Mouse (Mus musculus): ENCODE data around the gene Exo1.

The Exo1 gene

DNA sequence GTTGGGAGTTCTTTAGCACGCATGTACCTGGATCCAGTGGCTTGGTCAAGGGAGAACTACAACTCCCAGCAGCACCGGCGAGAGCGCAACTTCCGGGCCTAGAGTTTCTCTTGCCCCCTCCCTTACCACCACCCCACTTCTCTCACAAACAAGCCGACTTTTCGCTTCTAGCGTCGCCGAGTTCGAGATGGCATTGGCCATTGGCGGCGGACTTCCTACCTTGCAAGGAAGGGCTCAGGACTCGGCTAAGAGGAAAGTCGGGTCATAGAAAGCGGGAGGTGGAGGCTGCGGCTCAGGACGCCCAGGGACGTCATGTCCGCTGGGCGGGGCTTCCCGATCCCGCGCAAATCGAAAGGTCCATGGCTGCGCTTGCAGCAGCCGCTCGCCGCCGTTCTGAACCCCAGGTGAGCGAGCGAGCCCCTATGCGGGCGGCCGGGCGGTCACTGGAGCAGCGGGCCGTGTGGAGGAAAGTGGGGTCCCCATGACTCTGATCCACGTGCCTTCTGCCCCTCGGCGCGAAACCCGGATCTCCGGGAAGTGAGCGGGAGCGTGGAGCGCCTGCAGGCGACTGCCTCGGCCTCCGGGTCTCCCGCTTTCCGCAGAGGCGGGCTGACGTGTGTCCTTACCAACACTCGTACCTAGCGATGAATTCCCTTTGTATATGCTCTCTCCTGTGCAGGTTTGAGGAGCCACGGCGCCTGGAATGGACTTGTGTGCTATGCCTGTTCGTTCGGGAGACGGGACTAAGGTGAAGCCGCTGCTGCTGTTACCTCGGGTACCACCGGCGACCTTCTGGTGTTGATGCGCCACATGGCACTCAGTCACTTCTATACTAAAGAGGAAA lies at the start of gene Exo1:
Gene Exo1 (plus strand): TSS at position 129 of the 844 bp plus-strand sequence.
- DNase-seq (ENCODE audit: low read depth): peak; percentile 92

DNA sequence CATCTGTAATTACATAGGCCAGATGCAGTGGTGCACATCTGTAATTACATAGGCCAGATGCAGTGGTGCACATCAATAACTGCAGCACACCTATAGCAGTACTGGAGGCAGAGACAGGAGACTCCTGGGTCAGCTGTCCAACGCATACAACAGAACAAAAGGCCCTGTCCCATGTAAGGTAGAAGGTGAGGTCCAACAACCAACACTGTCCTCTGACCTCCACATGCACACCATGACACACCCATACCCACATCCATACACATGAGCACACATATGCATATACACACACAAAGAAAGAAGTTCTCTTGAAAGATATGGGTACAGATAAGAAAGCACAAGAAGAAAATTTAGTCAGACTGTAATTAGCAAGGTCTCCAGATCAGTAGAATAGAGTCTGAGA lies 24.9 kb upstream of the Exo1 start:
- DNase-seq (ENCODE audit: low read depth): no peak

GRCm38 (mm10) chr1:175867050-175867449 lies 13.3 kb upstream of the Exo1 start:
- DNase-seq (ENCODE audit: low read depth): no peak

DNA sequence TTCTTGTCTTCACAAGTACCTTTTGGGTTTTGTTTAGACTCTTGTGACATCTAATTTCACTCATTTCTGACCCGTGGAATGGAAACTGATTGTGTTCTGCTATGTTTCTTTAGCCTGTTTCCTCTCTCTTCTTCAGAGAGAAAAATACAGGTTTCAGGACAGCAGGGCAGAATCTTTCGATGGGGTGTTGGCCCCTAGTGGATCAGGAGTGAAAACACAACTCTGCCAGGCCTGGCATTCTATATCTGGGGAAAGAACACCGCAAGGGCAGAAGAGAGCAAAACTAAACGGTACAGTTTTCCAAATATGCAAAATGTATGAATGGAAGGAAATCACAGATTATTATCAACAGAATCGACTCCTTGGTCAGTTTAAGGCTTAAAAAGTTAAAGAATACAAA lies 12.8 kb upstream of the Exo1 start:
- DNase-seq (ENCODE audit: low read depth): peak; percentile 61

DNA sequence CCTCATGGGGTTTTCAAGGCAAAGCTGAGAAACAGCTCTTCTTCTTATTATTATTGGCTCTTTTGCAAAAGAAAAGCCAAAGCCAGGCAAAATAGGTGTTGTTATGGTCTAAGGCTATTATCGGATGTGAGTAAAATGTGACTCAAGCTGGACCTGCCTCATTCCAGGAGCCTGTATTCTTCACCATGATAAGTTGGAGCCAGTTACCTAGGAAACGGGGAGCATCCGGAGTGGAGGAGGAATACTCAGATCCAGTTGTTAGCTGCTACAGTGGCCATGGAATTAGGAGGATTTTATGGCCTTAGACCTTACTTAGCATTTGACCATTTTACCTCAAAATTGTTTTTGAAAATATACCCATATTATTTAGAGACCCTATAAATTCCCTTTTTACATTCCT lies 9.7 kb upstream of the Exo1 start:
- DNase-seq (ENCODE audit: low read depth): no peak

DNA sequence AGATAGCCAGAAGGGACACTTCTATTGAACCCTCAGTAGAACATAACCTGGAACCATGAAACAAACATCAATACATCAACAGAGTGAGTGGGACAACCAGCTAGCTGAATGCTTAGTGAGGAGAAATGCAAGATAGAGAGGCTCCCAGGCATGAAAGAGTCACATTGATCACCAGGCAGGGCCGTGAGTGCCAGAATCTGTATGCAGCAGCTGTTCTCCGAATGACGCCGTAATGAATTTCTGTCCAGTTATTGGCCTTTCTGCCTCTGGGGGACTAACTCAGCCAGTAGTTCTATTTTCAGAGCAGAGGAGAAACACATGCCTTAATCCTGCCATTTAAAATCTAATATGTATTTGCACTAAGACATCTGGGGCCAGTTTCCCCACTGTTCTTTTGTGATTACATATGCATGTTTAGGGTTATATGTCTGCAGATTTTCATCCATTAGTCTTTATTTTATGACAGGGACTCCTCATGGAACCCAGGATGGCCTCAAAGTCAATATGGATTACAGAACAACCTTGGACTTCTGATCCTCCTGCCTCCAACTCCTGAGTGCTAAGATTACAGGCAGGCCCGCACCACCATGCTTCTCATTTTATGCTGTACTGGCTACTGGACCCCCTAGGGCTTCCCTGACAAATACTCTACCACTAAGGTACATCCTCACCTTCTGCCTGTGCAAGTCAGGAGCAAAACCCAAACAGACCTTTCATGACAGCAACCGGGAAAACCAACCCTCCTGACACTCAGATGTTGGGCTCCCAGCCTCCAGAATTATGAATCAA lies 8.2 kb upstream of the Exo1 start:
- no peak for DNase-seq (ENCODE audit: low read depth)

DNA sequence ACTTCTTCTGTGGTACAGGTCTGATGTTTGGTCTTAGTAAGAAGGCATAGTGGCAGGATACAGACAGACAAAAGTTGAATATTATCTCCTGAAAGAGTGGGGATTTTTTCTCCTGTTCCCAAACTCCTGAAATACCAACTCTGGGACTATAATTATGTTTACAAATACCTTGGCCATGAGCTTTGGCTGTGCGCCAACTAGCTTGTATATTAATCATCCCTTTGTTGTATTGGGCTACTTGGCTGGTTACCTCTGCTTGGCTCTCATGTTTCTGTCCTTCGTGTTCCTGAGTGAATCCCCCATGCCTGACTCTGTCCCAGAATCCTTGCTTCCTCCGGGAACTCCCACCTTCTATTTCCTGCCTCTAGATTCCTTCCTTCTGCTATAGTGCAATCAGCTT lies 3.0 kb downstream of the Exo1 start:
- peak; percentile 51 for DNase-seq (ENCODE audit: low read depth)

- no peak for DNase-seq (ENCODE audit: low read depth)
These were observed 12.9 kb downstream of the Exo1 start for GRCm38 (mm10) chr1:175893263-175893662.

- DNase-seq (ENCODE audit: low read depth): no peak
These were observed 13.3 kb downstream of the Exo1 start for GRCm38 (mm10) chr1:175893726-175894125.

DNA sequence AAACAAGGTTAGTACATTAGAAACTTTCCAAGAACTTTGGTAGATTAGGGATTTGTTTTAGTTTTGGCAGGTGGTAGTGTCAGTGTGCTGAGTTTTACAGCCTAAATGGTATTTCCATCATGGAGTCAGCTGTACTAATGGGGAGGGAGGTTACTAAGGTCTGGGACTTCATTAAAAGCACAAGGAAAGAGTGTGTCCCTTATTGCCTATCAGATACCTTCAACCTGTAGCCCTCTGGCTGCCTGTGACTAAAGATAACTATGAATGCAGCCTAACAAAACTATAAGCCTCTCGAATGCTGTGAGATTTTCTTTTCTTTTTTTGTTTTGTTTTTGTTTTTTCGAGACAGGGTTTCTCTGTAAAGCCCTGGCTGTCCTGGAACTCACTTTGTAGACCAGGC lies 30.8 kb downstream of the Exo1 start:
- no peak for DNase-seq (ENCODE audit: low read depth)

DNA sequence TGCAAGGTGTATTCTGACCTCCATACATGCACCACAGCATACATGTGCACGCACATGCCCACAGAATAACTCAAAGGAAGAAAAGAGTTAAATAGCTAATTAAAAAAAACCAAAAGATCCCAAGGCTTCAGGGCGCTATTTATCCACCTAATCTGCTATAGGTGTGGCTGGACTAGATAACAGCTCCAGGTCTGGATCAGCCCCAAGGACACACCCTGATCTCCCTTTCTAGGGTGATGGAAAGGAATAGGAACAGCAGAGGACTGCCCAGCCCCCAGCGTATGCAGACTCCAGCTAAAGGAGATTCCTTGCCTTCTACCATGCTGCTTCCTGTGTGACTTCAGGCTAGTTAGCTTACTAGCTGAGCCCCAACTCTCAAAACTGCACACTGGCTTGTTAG lies 31.7 kb downstream of the Exo1 start:
- no peak for DNase-seq (ENCODE audit: low read depth)

DNA sequence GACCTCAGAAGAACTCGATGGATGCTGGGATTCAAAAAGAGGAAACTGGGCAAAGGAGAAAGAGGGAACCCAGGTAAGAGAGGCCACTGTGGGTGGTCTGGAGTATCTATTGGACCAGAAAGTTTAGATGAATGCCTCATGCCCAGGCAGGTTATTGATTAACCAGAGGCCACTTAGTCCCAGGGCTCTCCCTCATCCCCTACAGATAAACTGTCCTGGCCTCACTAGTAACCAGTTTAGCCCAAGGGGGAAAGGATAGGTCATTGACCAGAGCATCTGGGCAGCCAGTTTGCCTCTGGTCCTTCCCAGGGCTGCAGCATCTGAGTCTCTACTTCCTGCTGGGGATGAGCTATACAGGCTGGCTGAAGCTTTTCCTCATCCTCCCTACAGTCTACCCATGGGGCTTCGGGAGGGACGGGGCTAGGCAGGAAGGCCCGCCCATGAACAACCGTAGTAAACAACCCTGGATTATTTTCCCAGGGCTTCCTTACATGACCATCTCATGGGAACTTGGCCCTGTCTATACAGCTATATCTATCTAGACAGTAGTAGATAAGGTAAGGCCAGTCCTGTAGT lies 33.4 kb downstream of the Exo1 start:
- DNase-seq (ENCODE audit: low read depth): no peak

- no peak for DNase-seq (ENCODE audit: low read depth)
These were observed 39.6 kb downstream of the Exo1 start, which contains the start of gene Gm38100 for GRCm38 (mm10) chr1:175920029-175920428. Gm38100 (plus strand) TSS chr1:175920329.

DNA sequence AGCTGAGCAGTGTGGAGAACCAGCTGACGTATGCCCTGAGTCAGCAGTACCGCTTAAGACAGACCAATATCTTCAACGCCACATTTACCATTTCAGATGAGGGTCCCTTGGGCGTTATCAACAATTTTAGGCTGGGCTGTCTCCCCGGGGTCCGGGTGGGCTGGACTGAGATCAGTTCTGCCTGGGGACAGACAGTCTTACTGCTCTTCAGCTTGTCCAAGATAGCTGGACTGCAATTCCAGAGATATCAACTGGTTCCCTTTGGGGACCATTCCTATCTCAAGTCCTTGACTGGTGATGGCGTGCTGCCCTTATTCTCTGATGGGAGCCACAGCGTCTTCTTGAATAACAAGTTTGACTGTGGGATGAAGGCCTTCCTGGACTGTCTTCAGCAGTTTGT lies 40.7 kb downstream of the Exo1 start:
- DNase-seq (ENCODE audit: low read depth): no peak

- DNase-seq (ENCODE audit: low read depth): peak; percentile 90
These were observed 43.7 kb downstream of the Exo1 start for GRCm38 (mm10) chr1:175923848-175924787.

- DNase-seq (ENCODE audit: low read depth): no peak
These were observed 51.0 kb downstream of the Exo1 start for GRCm38 (mm10) chr1:175931391-175931790.

DNA sequence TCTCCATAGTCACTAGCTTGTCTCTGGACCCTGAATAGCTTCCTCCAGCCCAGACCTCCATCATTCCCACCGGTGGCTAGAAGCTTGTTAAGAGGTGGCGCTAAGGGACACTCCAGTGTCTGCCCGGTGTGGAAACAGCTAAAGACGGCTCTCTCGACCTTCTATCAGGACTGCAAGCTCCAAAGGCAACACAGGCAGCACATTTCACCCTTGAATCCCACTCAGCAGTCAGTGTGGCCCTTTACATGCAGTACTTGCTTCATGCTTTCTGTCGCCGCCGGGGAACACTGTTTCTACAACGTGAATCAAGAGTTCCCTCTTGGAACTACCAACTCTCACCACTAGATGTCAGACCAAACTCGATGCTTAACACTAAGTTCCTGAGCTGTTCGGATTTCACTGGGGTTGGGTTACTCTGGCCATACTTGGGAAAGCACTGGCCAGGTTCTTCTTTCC lies 55.9 kb downstream of the Exo1 start:
- peak; percentile 90 for DNase-seq (ENCODE audit: low read depth)

DNA sequence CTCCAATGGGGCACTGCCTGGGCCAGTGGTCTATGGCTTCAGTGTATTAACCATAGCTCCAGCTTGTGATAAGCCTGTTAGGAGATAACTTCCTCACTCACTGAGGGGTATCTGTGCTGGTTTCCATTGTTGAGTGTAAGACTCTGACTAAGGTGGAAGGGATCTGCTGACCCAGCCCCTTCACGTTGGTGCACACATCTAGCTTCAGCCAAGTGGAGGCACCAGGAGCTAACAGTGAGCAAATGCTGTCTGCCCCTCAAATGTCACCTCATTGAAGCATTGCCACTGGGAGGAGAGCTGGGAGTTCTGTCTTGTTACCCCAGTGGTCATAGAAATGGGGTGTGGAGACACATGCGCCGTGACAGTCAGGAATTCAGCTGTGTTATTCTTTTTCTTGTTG lies 58.4 kb downstream of the Exo1 start:
- no peak for DNase-seq (ENCODE audit: low read depth)

- DNase-seq (ENCODE audit: low read depth): no peak
These were observed 62.8 kb downstream of the Exo1 start for GRCm38 (mm10) chr1:175943168-175943567.

DNA sequence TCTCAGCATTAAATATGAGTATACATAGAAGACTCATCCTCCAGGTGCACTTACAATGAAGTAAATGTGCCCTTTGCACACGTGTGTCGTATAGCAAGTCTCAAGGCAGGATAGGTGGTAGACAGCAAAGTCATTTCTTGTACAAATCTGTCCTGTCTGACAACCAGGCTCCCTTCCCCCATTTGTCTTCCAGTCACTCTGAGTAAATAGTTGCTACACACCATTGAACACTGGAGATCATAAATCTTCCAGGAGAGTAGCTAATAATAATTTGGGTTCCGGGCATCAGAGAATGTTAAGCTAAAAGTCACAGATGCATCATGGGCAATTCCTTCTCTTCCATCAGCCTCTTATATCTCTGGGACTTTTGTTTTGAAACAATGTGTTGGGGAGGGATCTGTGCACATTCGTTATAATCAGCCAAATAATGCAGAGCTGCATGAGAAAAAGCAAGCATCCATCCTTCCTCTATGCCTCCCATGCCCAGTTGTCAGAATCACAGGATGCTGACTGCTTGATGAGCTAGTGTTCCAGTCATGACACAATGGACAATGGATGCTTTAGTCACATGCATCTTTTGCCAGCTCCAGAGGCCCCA lies 66.4 kb downstream of the Exo1 start:
- DNase-seq (ENCODE audit: low read depth): no peak

GRCm38 (mm10) chr1:175950421-175950820 lies 70.0 kb downstream of the Exo1 start:
- DNase-seq (ENCODE audit: low read depth): no peak
